Mouse (Mus musculus): ENCODE measurements around the gene P2rx4. TPM values are rescaled to one million over a fixed set of nuclear protein-coding genes. Genes with fewer than 3 reads are reported as not detected.

The P2rx4 gene
- polyA plus RNA-seq, 1 experiment from 2014 or later: 8.1 TPM

GRCm38 (mm10) chr5:122773756-122774155 lies 66.4 kb downstream of the P2rx4 start:
- Histone ChIP-seq H3K4me3 (ENCODE audit: low read depth, low read length) (no peak overlapping the region), H3K4me1 (ENCODE audit: control insufficient read depth, insufficient read depth, low read length) (peaks cover 4% of the 10 kb centered on the region; the same call in 1 of the 2 replicates), H3K9ac (ENCODE audit: low read length) (no peak overlapping the region), H3K4me2 (ENCODE audit: low read depth) (no peak overlapping the region), H3K27me3 (ENCODE audit: control insufficient read depth, insufficient read depth, low read length) (no peaks in the 10 kb centered on the region), H3K9me3 (ENCODE audit: control insufficient read depth, low read length) (no peaks in the 10 kb centered on the region), H3K27ac (ENCODE audit: low read depth, low read length) (no peak overlapping the region), H3K36me3 (ENCODE audit: control insufficient read depth, insufficient read depth, low read length) (no peaks in the 10 kb centered on the region)
- DNase-seq (ENCODE audit: low spot score) (no peak), ATAC-seq (ENCODE audit: insufficient read depth, low FRiP score, low TSS enrichment) (no peak)
- 92% methylated on average over 11 of the region's 11 CpGs for WGBS

GRCm38 (mm10) chr5:122774743-122775611 lies 67.6 kb downstream of the P2rx4 start:
- no peaks in the 10 kb centered on the region for H3K36me3 ChIP-seq (ENCODE audit: control insufficient read depth, insufficient read depth, low read length)
- DNase-seq (ENCODE audit: low spot score) (no peak), ATAC-seq (ENCODE audit: insufficient read depth, low FRiP score, low TSS enrichment) (no peak)
- no peak overlapping the region for H3K4me2 ChIP-seq (ENCODE audit: low read depth)
- 82% methylated on average over 28 of the region's 28 CpGs for WGBS
- H3K27me3 ChIP-seq (ENCODE audit: control insufficient read depth, insufficient read depth, low read length): no peaks in the 10 kb centered on the region
- H3K9me3 ChIP-seq (ENCODE audit: control insufficient read depth, low read length): no peaks in the 10 kb centered on the region
- H3K4me1 ChIP-seq (ENCODE audit: control insufficient read depth, insufficient read depth, low read length): peaks cover 4% of the 10 kb centered on the region; the same call in 1 of the 2 replicates
- H3K4me3 ChIP-seq (ENCODE audit: low read depth, low read length): no peak overlapping the region
- H3K9ac ChIP-seq (ENCODE audit: low read length): no peak overlapping the region
- H3K27ac ChIP-seq (ENCODE audit: low read depth, low read length): no peak overlapping the region

GRCm38 (mm10) chr5:122775646-122776286 lies 68.4 kb downstream of the P2rx4 start:
- H3K4me2 ChIP-seq (ENCODE audit: low read depth): no peak overlapping the region
- peaks cover 4% of the 10 kb centered on the region; the same call in 1 of the 2 replicates for H3K4me1 ChIP-seq (ENCODE audit: control insufficient read depth, insufficient read depth, low read length)
- DNase-seq (ENCODE audit: low spot score) (no peak), ATAC-seq (ENCODE audit: insufficient read depth, low FRiP score, low TSS enrichment) (no peak)
- no peaks in the 10 kb centered on the region for H3K27me3 ChIP-seq (ENCODE audit: control insufficient read depth, insufficient read depth, low read length)
- H3K9me3 ChIP-seq (ENCODE audit: control insufficient read depth, low read length): no peaks in the 10 kb centered on the region
- no peak overlapping the region for H3K27ac ChIP-seq (ENCODE audit: low read depth, low read length)
- 83% methylated on average over 14 of the region's 14 CpGs for WGBS
- no peak overlapping the region for H3K4me3 ChIP-seq (ENCODE audit: low read depth, low read length)
- no peak overlapping the region for H3K9ac ChIP-seq (ENCODE audit: low read length)
- H3K36me3 ChIP-seq (ENCODE audit: control insufficient read depth, insufficient read depth, low read length): no peaks in the 10 kb centered on the region

- no peak overlapping the region for H3K9ac ChIP-seq (ENCODE audit: low read length)
- H3K4me3 ChIP-seq (ENCODE audit: low read depth, low read length): no peak overlapping the region
- H3K9me3 ChIP-seq (ENCODE audit: control insufficient read depth, low read length): no peaks in the 10 kb centered on the region
- ATAC-seq (ENCODE audit: insufficient read depth, low FRiP score, low TSS enrichment): no peak
- H3K27me3 ChIP-seq (ENCODE audit: control insufficient read depth, insufficient read depth, low read length): no peaks in the 10 kb centered on the region
- 52% methylated on average over 2 of the region's 2 CpGs for WGBS
- H3K4me2 ChIP-seq (ENCODE audit: low read depth): no peak overlapping the region
- no peak overlapping the region for H3K27ac ChIP-seq (ENCODE audit: low read depth, low read length)
- H3K36me3 ChIP-seq (ENCODE audit: control insufficient read depth, insufficient read depth, low read length): no peaks in the 10 kb centered on the region
- H3K4me1 ChIP-seq (ENCODE audit: control insufficient read depth, insufficient read depth, low read length): peaks cover 4% of the 10 kb centered on the region; the same call in 1 of the 2 replicates
- no peak for DNase-seq (ENCODE audit: low spot score)
Measured at GRCm38 (mm10) chr5:122777322-122777721, 70.0 kb downstream of the P2rx4 start.

GRCm38 (mm10) chr5:122778231-122779226 lies 71.2 kb downstream of the P2rx4 start:
- H3K36me3 ChIP-seq (ENCODE audit: control insufficient read depth, insufficient read depth, low read length): no peaks in the 10 kb centered on the region
- peak; percentile 47 for DNase-seq (ENCODE audit: low spot score)
- H3K4me2 ChIP-seq (ENCODE audit: low read depth): peak overlapping the region; percentile 86
- no peaks in the 10 kb centered on the region for H3K9me3 ChIP-seq (ENCODE audit: control insufficient read depth, low read length)
- peak; percentile 55 for ATAC-seq (ENCODE audit: insufficient read depth, low FRiP score, low TSS enrichment)
- 1% methylated on average over 40 of the region's 55 CpGs for WGBS
- H3K4me1 ChIP-seq (ENCODE audit: control insufficient read depth, insufficient read depth, low read length): peaks cover 4% of the 10 kb centered on the region; the same call in 1 of the 2 replicates
- peak overlapping the region; percentile 62 for H3K4me3 ChIP-seq (ENCODE audit: low read depth, low read length)
- H3K27me3 ChIP-seq (ENCODE audit: control insufficient read depth, insufficient read depth, low read length): no peaks in the 10 kb centered on the region
- no peak overlapping the region for H3K27ac ChIP-seq (ENCODE audit: low read depth, low read length)
- peak overlapping the region; percentile 69 for H3K9ac ChIP-seq (ENCODE audit: low read length)

Small RNAs within 50 kb of the gene (microRNA-seq; reads per million reads assigned to microRNA genes)
- gene Mir8115: not detected

Other genes with a start within 250 kb of the P2rx4 start
- 52.0 and 55.4 TPM in 2 replicates for gene Atp2a2, start 205.3 kb upstream of the P2rx4 start, polyA plus RNA-seq (2014; fragmentation: Nextera tagmentation; extraction: Ambion mirVana)
- 41.2 and 44.7 TPM in 2 replicates for gene Ift81, start 93.0 kb upstream of the P2rx4 start, polyA plus RNA-seq (2014; fragmentation: Nextera tagmentation; extraction: Ambion mirVana)
- 1.6 and 2.4 TPM in 2 replicates for gene P2rx7, start 63.6 kb upstream of the P2rx4 start, polyA plus RNA-seq (2014; fragmentation: Nextera tagmentation; extraction: Ambion mirVana)
- gene Camkk2, start 71.9 kb downstream of the P2rx4 start, polyA plus RNA-seq (2014; fragmentation: Nextera tagmentation; extraction: Ambion mirVana): 26.3 and 27.0 TPM in 2 replicates
- gene Anapc5, start 113.8 kb downstream of the P2rx4 start, polyA plus RNA-seq (2014; fragmentation: Nextera tagmentation; extraction: Ambion mirVana): 529 and 534 TPM in 2 replicates
- 58.1 and 58.4 TPM in 2 replicates for gene Rnf34, start 142.5 kb downstream of the P2rx4 start, polyA plus RNA-seq (2014; fragmentation: Nextera tagmentation; extraction: Ambion mirVana)